Mouse (Mus musculus) ES-Bruce4 (cell line): Measurements from ENCODE around the gene Exph5.

Experiments
- CTCF ChIP-seq: IDR thresholded peaks from one replicate; pipeline ENCODE4 v1.8.1; 2011; ENCODE audit warnings: low read depth, low read length
- EP300 ChIP-seq: IDR thresholded peaks from 2 replicates; pipeline ENCODE4 v1.6.1; 2011; ENCODE audit warnings: low read depth, low read length; ENCODE audit not compliant: insufficient read depth
- POLR2A ChIP-seq: IDR thresholded peaks from one replicate; pipeline ENCODE4 v1.8.1; 2011; ENCODE audit warnings: low read length; ENCODE audit not compliant: insufficient read depth

DNA sequence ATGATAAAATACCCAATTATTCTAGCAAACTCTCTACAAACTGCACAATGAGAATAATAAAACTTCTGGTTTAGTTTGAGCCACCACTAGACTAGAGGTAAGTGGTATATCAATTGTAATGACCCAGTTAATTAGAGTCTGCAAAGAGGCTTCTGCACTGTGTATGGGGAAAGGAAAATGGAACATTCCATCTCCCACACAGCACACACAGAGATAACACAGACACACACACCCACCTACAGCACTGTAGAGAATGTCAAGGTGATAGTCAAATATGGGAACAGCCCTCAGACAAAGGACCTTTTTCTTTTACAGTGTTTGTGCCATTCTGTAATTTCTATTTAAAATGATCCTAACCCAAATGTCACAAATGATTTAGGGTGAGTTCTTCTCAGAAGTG is 8.6 kb upstream of the Exph5 start:
- TF ChIP-seq CTCF: no peak
- TF ChIP-seq POLR2A: no peak
- no peak for TF ChIP-seq EP300
